Mouse (Mus musculus): Measurements from ENCODE around the gene Saal1.
"Not testable (repeated sequence)": the region's sequence is repeated elsewhere in the genome, so short reads cannot be mapped to it uniquely, and the experiment has no call there.

The Saal1 gene

GRCm38 (mm10) chr7:46696754-46697153 is 13.7 kb downstream of the Saal1 start:
- DNase-seq (ENCODE audit: low spot score in 2 of 2) = no peak

- DNase-seq (ENCODE audit: low spot score in 2 of 2) = no peak
Observed at GRCm38 (mm10) chr7:46686827-46687226, 23.7 kb downstream of the Saal1 start.

- no peak for DNase-seq (ENCODE audit: low spot score in 2 of 2)
Observed at GRCm38 (mm10) chr7:46680732-46681131, 29.7 kb downstream of the Saal1 start.

- DNase-seq (ENCODE audit: low spot score in 2 of 2) = not testable (repeated sequence)
Observed at GRCm38 (mm10) chr7:46679044-46679443, 31.4 kb downstream of the Saal1 start.

GRCm38 (mm10) chr7:46678417-46678816 is 32.1 kb downstream of the Saal1 start:
- no peak for DNase-seq (ENCODE audit: low spot score in 2 of 2)

GRCm38 (mm10) chr7:46676808-46677360 is 33.6 kb downstream of the Saal1 start:
- peak in 1 of 2 experiments; percentile 24 for DNase-seq (ENCODE audit: low spot score in 2 of 2)

GRCm38 (mm10) chr7:46675886-46676285 is 34.6 kb downstream of the Saal1 start:
- DNase-seq (ENCODE audit: low spot score in 2 of 2) = no peak

- DNase-seq (ENCODE audit: low spot score in 2 of 2) = no peak
Observed at GRCm38 (mm10) chr7:46675061-46675460, 35.4 kb downstream of the Saal1 start.

- DNase-seq (ENCODE audit: low spot score in 2 of 2) = no peak
Observed at GRCm38 (mm10) chr7:46672160-46672672, 38.3 kb downstream of the Saal1 start, which contains the start of gene Tph1. Tph1 (minus strand) TSS chr7:46672537.

- DNase-seq (ENCODE audit: low spot score in 2 of 2) = no peak
Observed at GRCm38 (mm10) chr7:46667256-46667655, 43.2 kb downstream of the Saal1 start.

GRCm38 (mm10) chr7:46665236-46665635 is 45.2 kb downstream of the Saal1 start:
- DNase-seq (ENCODE audit: low spot score in 2 of 2) = peak; percentile 46 to 54

GRCm38 (mm10) chr7:46661591-46662090 is 48.8 kb downstream of the Saal1 start:
- DNase-seq (ENCODE audit: low spot score in 2 of 2) = no peak

GRCm38 (mm10) chr7:46652279-46652678 is 58.2 kb downstream of the Saal1 start:
- DNase-seq (ENCODE audit: low spot score in 2 of 2) = no peak

GRCm38 (mm10) chr7:46650231-46650630 is 60.2 kb downstream of the Saal1 start:
- DNase-seq (ENCODE audit: low spot score in 2 of 2) = not testable (repeated sequence)

GRCm38 (mm10) chr7:46648431-46649140 is 61.9 kb downstream of the Saal1 start:
- DNase-seq (ENCODE audit: low spot score in 2 of 2) = no peak

GRCm38 (mm10) chr7:46643172-46643571 is 67.3 kb downstream of the Saal1 start:
- no peak for DNase-seq (ENCODE audit: low spot score in 2 of 2)

GRCm38 (mm10) chr7:46640062-46640461 is 70.4 kb downstream of the Saal1 start:
- no peak for DNase-seq (ENCODE audit: low spot score in 2 of 2)

GRCm38 (mm10) chr7:46639692-46640031 is 70.8 kb downstream of the Saal1 start, which contains the start of gene Sergef:
Sergef (minus strand) TSS chr7:46639807.
- peak; percentile 62 to 84 for DNase-seq (ENCODE audit: low spot score in 2 of 2)

GRCm38 (mm10) chr7:46638889-46639691 is 71.4 kb downstream of the Saal1 start:
- no peak for DNase-seq (ENCODE audit: low spot score in 2 of 2)
